Mouse (Mus musculus): ENCODE measurements around the gene Fat2. TPM values are rescaled to one million over a fixed set of nuclear protein-coding genes. Genes with fewer than 3 reads are reported as not detected.

The Fat2 gene
- 0.11 and 0.56 TPM in 2 replicates for total RNA-seq (2021)
- long read RNA-seq, experiment 1, result 0 reads
- long read RNA-seq, experiment 2, result 0 reads

GRCm38 (mm10) chr11:55336101-55336891 is at the start of gene Fat2:
Gene Fat2 (minus strand): TSS chr11:55336564.
- DNase-seq, result no peak

GRCm38 (mm10) chr11:55383463-55384045 is 47.2 kb upstream of the Fat2 start:
- DNase-seq, result no peak

GRCm38 (mm10) chr11:55380908-55381307 is 44.5 kb upstream of the Fat2 start:
- no peak for DNase-seq

GRCm38 (mm10) chr11:55378371-55378770 is 42.0 kb upstream of the Fat2 start:
- peak; percentile 71 for DNase-seq

- no peak for DNase-seq
Observed at GRCm38 (mm10) chr11:55373838-55374237, 37.5 kb upstream of the Fat2 start.

- DNase-seq, result no peak
Observed at GRCm38 (mm10) chr11:55373373-55373772, 37.0 kb upstream of the Fat2 start.

- peak; percentile 34 for DNase-seq
Observed at GRCm38 (mm10) chr11:55372001-55372400, 35.6 kb upstream of the Fat2 start.

GRCm38 (mm10) chr11:55369093-55369471 is 32.7 kb upstream of the Fat2 start:
- DNase-seq, result peak; percentile 36

GRCm38 (mm10) chr11:55368388-55369092 is 32.2 kb upstream of the Fat2 start:
- DNase-seq, result no peak

- DNase-seq, result peak; percentile 57
Observed at GRCm38 (mm10) chr11:55367783-55368182, 31.4 kb upstream of the Fat2 start.

- DNase-seq, result no peak
Observed at GRCm38 (mm10) chr11:55365840-55366239, 29.5 kb upstream of the Fat2 start.

GRCm38 (mm10) chr11:55365242-55365641 is 28.9 kb upstream of the Fat2 start:
- no peak for DNase-seq

GRCm38 (mm10) chr11:55364662-55365061 is 28.3 kb upstream of the Fat2 start:
- peak; percentile 70 for DNase-seq

- DNase-seq, result no peak
Observed at GRCm38 (mm10) chr11:55358094-55358783, 21.9 kb upstream of the Fat2 start.

- DNase-seq, result no peak
Observed at GRCm38 (mm10) chr11:55356846-55357245, 20.5 kb upstream of the Fat2 start.

- DNase-seq, result peak; percentile 33
Observed at GRCm38 (mm10) chr11:55341961-55342371, 5.6 kb upstream of the Fat2 start.

GRCm38 (mm10) chr11:55340789-55341188 is 4.4 kb upstream of the Fat2 start:
- no peak for DNase-seq

- no peak for DNase-seq
Observed at GRCm38 (mm10) chr11:55337032-55337769, 837 bp upstream of the Fat2 start.

GRCm38 (mm10) chr11:55335314-55336076 is 869 bp downstream of the Fat2 start:
- no peak for DNase-seq

- DNase-seq, result no peak
Observed at GRCm38 (mm10) chr11:55334545-55334944, 1.8 kb downstream of the Fat2 start.

GRCm38 (mm10) chr11:55334063-55334462 is 2.3 kb downstream of the Fat2 start:
- DNase-seq, result no peak
